Mouse (Mus musculus): ENCODE results near the gene Gpld1.

DNA sequence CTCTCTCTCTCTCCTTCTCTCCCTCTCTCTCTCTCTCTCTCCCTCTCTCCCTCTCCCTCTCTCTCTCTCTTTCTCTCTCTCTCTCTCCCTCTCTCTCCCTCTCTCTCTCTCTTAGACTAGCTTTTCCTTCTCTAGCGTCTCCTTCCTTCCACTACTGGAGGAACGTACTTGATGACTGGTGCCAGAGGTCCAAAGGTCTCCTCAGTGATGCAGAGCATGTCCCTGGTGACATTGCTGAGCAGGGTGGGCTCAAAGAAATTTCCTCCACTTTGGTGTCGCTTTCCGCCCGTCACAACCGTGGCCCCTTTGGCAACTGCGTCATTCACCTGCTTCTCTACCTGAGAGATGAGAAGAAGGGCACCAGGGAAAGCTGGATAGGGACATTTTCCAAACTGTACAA, 29.4 kb upstream of the Gpld1 start:
- no peak for TF ChIP-seq CTCF (IDR thresholded peaks at IDR 0.05; ENCODE audit: control insufficient read depth, insufficient read depth, insufficient read length)
- TF ChIP-seq MYOG (IDR thresholded peaks at IDR 0.05; ENCODE audit: control insufficient read depth, extremely low read depth, insufficient read length), result no peak
- TF ChIP-seq MAX (IDR thresholded peaks at IDR 0.05), result no peak
- TF ChIP-seq USF1 (IDR thresholded peaks at IDR 0.05; ENCODE audit: low read depth), result no peak
